8 mouse cellular contexts compared by ENCODE assay signal in the genomic region with DNA sequence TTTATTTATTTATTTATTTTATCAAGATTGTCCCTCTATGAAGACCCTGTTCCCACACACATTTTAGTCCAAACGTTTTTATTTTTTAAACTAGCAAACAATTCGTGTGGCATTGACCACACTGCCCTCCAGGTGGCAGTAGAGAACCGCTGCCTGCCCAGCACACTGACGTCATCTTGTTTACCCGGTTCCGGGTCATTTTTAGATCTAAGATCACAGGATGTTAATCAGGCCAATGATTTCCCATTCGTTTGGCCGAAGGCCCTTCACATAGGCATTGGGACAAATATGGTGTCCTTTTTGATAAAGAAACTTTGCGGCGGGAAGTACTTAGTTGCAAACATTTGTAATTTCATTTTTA.
A peak's percentile ranks its signal among the peaks of the same experiment; 100 is the strongest.
DNase-seq lines count a peak whose midpoint lies in the region; ATAC-seq lines count a peak whose summit lies in the region.

No protein-coding gene starts in this region.

- H3K9me3 ChIP-seq in forebrain, embryonic 15.5 days: no peaks in the 10 kb centered on the region
- no peaks in the 10 kb centered on the region for H3K9me3 ChIP-seq in lung, embryonic 16.5 days (ENCODE audit: control insufficient read depth, low read length)

- intact Hi-C loops in heart, postnatal 36 days (cut with DNase I): loop anchor here (1.0 to 5.0 kb wide), 5 partner anchors 81 to 755 kb away; no protein-coding TSS in a partner anchor

- 0 out of 2 replicates have a peak, but pooled peaks cover 3% of the 10 kb centered on the region for H3K4me1 ChIP-seq in forebrain, embryonic 15.5 days
- no peaks in the 10 kb centered on the region for H3K4me1 ChIP-seq in lung, embryonic 16.5 days (replicated peaks; ENCODE audit: control insufficient read depth, insufficient read depth, low read length)

- no peaks in the 10 kb centered on the region for H3K36me3 ChIP-seq in forebrain, embryonic 15.5 days
- no peaks in the 10 kb centered on the region for H3K36me3 ChIP-seq in lung, embryonic 16.5 days (ENCODE audit: control insufficient read depth, insufficient read depth, low read length)

- peak overlapping the region; percentile 19; the same call in 1 of the 2 replicates for H3K4me2 ChIP-seq in forebrain, embryonic 15.5 days (replicated peaks)
- H3K4me2 ChIP-seq in lung, embryonic 16.5 days (ENCODE audit: low read depth, low read length): peak overlapping the region; percentile 51

- no peaks in the 10 kb centered on the region for H3K27me3 ChIP-seq in forebrain, embryonic 15.5 days
- H3K27me3 ChIP-seq in lung, embryonic 16.5 days (ENCODE audit: control insufficient read depth, insufficient read depth, low read depth, low read length): no peaks in the 10 kb centered on the region

- DNase-seq in MEL-GATA-1-ER (ENCODE audit: extremely low read depth, low read depth): peak; percentile 39
- peak; percentile 79 for DNase-seq in cerebellum, adult 11-12 months
- peak; percentile 74 to 78 for DNase-seq in heart, postnatal 36 days
- peak; percentile 36 to 72 for DNase-seq in layer of hippocampus, adult 8-10 months (ENCODE audit: low spot score in 2 of 2)
- DNase-seq in ovary, postnatal 10 days (ENCODE audit: low spot score): peak; percentile 19
- DNase-seq in thymus, postnatal 14 days: peak; percentile 78

- H3K9ac ChIP-seq in forebrain, embryonic 15.5 days (replicated peaks): no peak overlapping the region
- H3K9ac ChIP-seq in lung, embryonic 16.5 days (ENCODE audit: low read length): no peak overlapping the region

- 19% methylated on average over 10 of the region's 10 CpGs for WGBS in forebrain, embryonic 15.5 days
- 13% methylated on average over 10 of the region's 10 CpGs for WGBS in lung, embryonic 16.5 days

- 0 out of 2 replicates have a peak, but pooled peaks have one; percentile 58 for ATAC-seq in forebrain, embryonic 15.5 days (replicated peaks)
- peak; percentile 55; the same call in 1 of the 2 replicates for ATAC-seq in lung, embryonic 16.5 days (ENCODE audit: low read depth)

- H3K4me3 ChIP-seq in forebrain, embryonic 15.5 days: no peak overlapping the region; the same call in 1 of the 2 replicates
- H3K4me3 ChIP-seq in lung, embryonic 16.5 days (ENCODE audit: low read length): peak overlapping the region; percentile 39

- H3K27ac ChIP-seq in forebrain, embryonic 15.5 days (replicated peaks): no peak overlapping the region
- H3K27ac ChIP-seq in lung, embryonic 16.5 days (ENCODE audit: low read length): no peak overlapping the region

Comparison
In these comparisons a context has a peak if more than half of its experiments do, and no peak if none do; other contexts are left out.
1. DNase-seq: peak in every context shown above with its lines; median percentile 79 in cerebellum, adult 11-12 months; 78 in thymus, postnatal 14 days; 76 in heart, postnatal 36 days; 54 in layer of hippocampus, adult 8-10 months; 39 in MEL-GATA-1-ER; 19 in ovary, postnatal 10 days.